Mouse (Mus musculus) mouse trophoblast stem cell (cell line): ENCODE results near the gene Kdm5c.
"Not testable (repeated sequence)": the region's sequence is repeated elsewhere in the genome, so short reads cannot be mapped to it uniquely, and the experiment has no call there.

ENCODE experiments used
- in situ Hi-C, 2 experiments: fragments of 300-500 bp; cut with MseI, MboI; formaldehyde crosslinking; loops; 2 replicates in 1 of 2; 3 replicates in 1 of 2; pipeline ENCODE4 v1.15.1; 2025

Gene Kdm5c

DNA sequence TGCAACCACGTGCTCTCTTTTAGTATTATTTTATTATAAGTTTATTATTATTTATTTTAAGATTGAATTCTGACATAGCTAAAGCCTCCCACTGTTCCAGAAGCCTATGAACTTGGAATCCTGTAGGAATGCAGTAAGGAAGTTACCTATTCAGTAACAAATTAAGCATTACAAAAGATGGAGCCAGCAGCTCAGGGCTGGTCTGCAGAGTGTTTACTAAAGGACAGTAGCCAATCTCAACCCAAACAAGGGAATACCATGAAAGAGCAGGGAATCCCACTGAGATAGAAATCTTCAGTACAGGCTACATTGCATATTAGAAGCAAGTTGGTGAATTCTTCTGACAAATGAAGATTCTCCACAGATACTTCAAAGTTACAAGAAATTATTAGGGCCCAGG, 54.2 kb downstream of the Kdm5c start:
- in situ Hi-C loops, result not testable (repeated sequence)

- in situ Hi-C loops, result no loop called here
These were observed 73.4 kb downstream of the Kdm5c start for GRCm38 (mm10) chrX:152306224-152306623.

GRCm38 (mm10) chrX:152307371-152307770, 74.6 kb downstream of the Kdm5c start:
- in situ Hi-C loops, result no loop called here

GRCm38 (mm10) chrX:152307942-152308341, 75.1 kb downstream of the Kdm5c start:
- in situ Hi-C loops, result no loop called here

DNA sequence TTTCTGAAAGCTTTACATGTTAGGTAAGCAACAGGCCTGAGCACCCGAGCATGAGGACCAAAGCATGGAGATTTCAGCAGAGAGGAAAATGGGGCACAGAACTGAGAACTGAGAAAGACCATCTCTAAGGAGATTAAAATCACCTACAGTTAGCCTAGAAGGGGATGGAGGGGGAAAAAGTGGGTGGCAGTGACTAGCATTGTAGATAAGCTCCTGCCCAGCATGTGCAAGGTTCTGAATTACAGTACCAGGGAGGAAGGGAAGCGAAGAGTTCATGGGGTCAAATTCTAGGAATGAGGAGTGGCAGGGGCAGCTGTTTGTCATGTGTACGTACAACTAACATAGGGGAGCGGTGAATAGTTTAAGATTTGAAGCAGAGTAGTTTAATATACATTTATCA, 87.7 kb downstream of the Kdm5c start:
- in situ Hi-C loops, result no loop called here

GRCm38 (mm10) chrX:152322776-152323175, 90.0 kb downstream of the Kdm5c start:
- in situ Hi-C loops, result no loop called here

- in situ Hi-C loops, result no loop called here
These were observed 90.8 kb downstream of the Kdm5c start for GRCm38 (mm10) chrX:152323584-152323983.
